Comparison of ENCODE assay signal across 22 mouse cellular contexts in genomic region chr3:153458593-153458992, GRCm38 (mm10).
DNase-seq lines count a peak whose midpoint lies in the region; ATAC-seq and TF ChIP-seq lines count a peak whose summit lies in the region.
"Had no signal": no experiment of that assay in that cellular context is flagged by ENCODE, and none has a peak within 500 bp of the region (broad histone marks: within the 10 kb centered on the region; RNA-seq: fewer than 3 reads in every experiment).

No protein-coding gene starts in this region.

- no peak overlapping the region for H3K27ac ChIP-seq in forebrain, postnatal 0 days (ENCODE audit: low read depth, low read length)
- no peak overlapping the region for H3K27ac ChIP-seq in forebrain, embryonic 15.5 days (replicated peaks)
- H3K27ac ChIP-seq in left cerebral cortex, adult 2 months, result peak overlapping the region; percentile 40; the same call in 1 of the 2 replicates
- H3K27ac ChIP-seq in midbrain, postnatal 0 days (ENCODE audit: low read depth, low read length), result 0 out of 2 replicates have a peak overlapping the region, but pooled peaks have one; percentile 26
- H3K27ac ChIP-seq: embryonic facial prominence, embryonic 12.5 days; limb, embryonic 12.5 days; liver, embryonic 12.5 days had no signal

- no peaks in the 10 kb centered on the region for H3K9me3 ChIP-seq in forebrain, postnatal 0 days (ENCODE audit: low read length)
- no peaks in the 10 kb centered on the region for H3K9me3 ChIP-seq in forebrain, embryonic 15.5 days
- H3K9me3 ChIP-seq in midbrain, postnatal 0 days (ENCODE audit: low read length), result no peaks in the 10 kb centered on the region
- H3K9me3 ChIP-seq: limb, embryonic 12.5 days had no signal

- no peak overlapping the region for H3K4me3 ChIP-seq in forebrain, postnatal 0 days (ENCODE audit: low read depth, low read length)
- no peak overlapping the region for H3K4me3 ChIP-seq in forebrain, embryonic 15.5 days
- H3K4me3 ChIP-seq in left cerebral cortex, adult 2 months, result no peak overlapping the region
- H3K4me3 ChIP-seq in midbrain, postnatal 0 days (ENCODE audit: low read depth, low read length), result no peak overlapping the region
- H3K4me3 ChIP-seq: embryonic facial prominence, embryonic 12.5 days; erythroblast, embryonic 14.5 days; limb, embryonic 12.5 days; liver, embryonic 12.5 days had no signal

- intact Hi-C loops in left cerebral cortex, adult 2 months (cut with DNase I), result no loop called here

- H3K27me3 ChIP-seq in forebrain, postnatal 0 days (ENCODE audit: insufficient read depth, low read length), result no peaks in the 10 kb centered on the region
- no peaks in the 10 kb centered on the region for H3K27me3 ChIP-seq in forebrain, embryonic 15.5 days
- no peaks in the 10 kb centered on the region for H3K27me3 ChIP-seq in midbrain, postnatal 0 days (ENCODE audit: insufficient read depth, low read length)
- H3K27me3 ChIP-seq: CH12.LX; embryonic facial prominence, embryonic 12.5 days; limb, embryonic 12.5 days; liver, embryonic 12.5 days had no signal

- H3K9ac ChIP-seq in forebrain, postnatal 0 days, result no peak overlapping the region
- no peak overlapping the region for H3K9ac ChIP-seq in forebrain, embryonic 15.5 days (replicated peaks)
- H3K9ac ChIP-seq in midbrain, postnatal 0 days (replicated peaks; ENCODE audit: low read length, poor library complexity, severe bottlenecking), result no peak overlapping the region
- H3K9ac ChIP-seq: embryonic facial prominence, embryonic 12.5 days; limb, embryonic 12.5 days; liver, embryonic 12.5 days had no signal

- H3K36me3 ChIP-seq in forebrain, postnatal 0 days (ENCODE audit: insufficient read depth), result no peaks in the 10 kb centered on the region
- H3K36me3 ChIP-seq in forebrain, embryonic 15.5 days, result no peaks in the 10 kb centered on the region
- H3K36me3 ChIP-seq in midbrain, postnatal 0 days (ENCODE audit: insufficient read depth, low read length), result no peaks in the 10 kb centered on the region
- H3K36me3 ChIP-seq: embryonic facial prominence, embryonic 12.5 days; limb, embryonic 12.5 days; liver, embryonic 12.5 days had no signal

- TF ChIP-seq CTCF in forebrain, postnatal 0 days (IDR thresholded peaks at IDR 0.05; ENCODE audit: low read depth), result no peak
- TF ChIP-seq CTCF in left cerebral cortex, adult 2 months (IDR thresholded peaks at IDR 0.05), result no peak; the same call in 1 of the 2 replicates
- TF ChIP-seq CTCF in midbrain, postnatal 0 days (IDR thresholded peaks at IDR 0.05), result peak; percentile 47

- peaks cover 7% of the 10 kb centered on the region; the same call in 1 of the 2 replicates for H3K4me1 ChIP-seq in forebrain, postnatal 0 days (ENCODE audit: insufficient read depth)
- H3K4me1 ChIP-seq in forebrain, embryonic 15.5 days, result peaks cover 9% of the 10 kb centered on the region
- no peaks in the 10 kb centered on the region for H3K4me1 ChIP-seq in midbrain, postnatal 0 days (ENCODE audit: insufficient read depth, low read length)
- H3K4me1 ChIP-seq: embryonic facial prominence, embryonic 12.5 days; limb, embryonic 12.5 days; liver, embryonic 12.5 days had no signal

- peak; percentile 77 for ATAC-seq in forebrain, postnatal 0 days
- ATAC-seq in forebrain, embryonic 15.5 days (replicated peaks), result no peak; the same call in 1 of the 2 replicates
- no peak for ATAC-seq in midbrain, postnatal 0 days (ENCODE audit: low FRiP score)
- ATAC-seq: liver, embryonic 12.5 days had no signal

- no peak overlapping the region for H3K4me2 ChIP-seq in forebrain, postnatal 0 days (ENCODE audit: low read depth)
- H3K4me2 ChIP-seq in forebrain, embryonic 15.5 days (replicated peaks), result no peak overlapping the region
- H3K4me2 ChIP-seq in midbrain, postnatal 0 days (ENCODE audit: low read depth, low read length, poor library complexity, severe bottlenecking), result no peak overlapping the region
- H3K4me2 ChIP-seq: embryonic facial prominence, embryonic 12.5 days; limb, embryonic 12.5 days; liver, embryonic 12.5 days had no signal

- WGBS in forebrain, postnatal 0 days, result 73% methylated on average over 3 of the region's 3 CpGs
- whole genome bisulfite sequencing in forebrain, embryonic 15.5 days, result 80% methylated on average over 3 of the region's 3 CpGs
- 65% methylated on average over 3 of the region's 3 CpGs for WGBS in midbrain, postnatal 0 days

- DNase-seq in forebrain, postnatal 0 days, result no peak
- DNase-seq in left cerebral cortex, adult 2 months (ENCODE audit: extremely low spot score in 1 of 2, low spot score in 2 of 2), result no peak
- no peak for DNase-seq in left cerebral cortex, adult 9 months (ENCODE audit: low spot score in 2 of 2)
- peak; percentile 32 for DNase-seq in ZHBTc4 (ENCODE audit: low read depth, low spot score)
- no peak for DNase-seq in midbrain, postnatal 0 days (ENCODE audit: low spot score)
- DNase-seq in urinary bladder, adult 2 months (ENCODE audit: low spot score), result no peak
- DNase-seq: cerebellum, adult 9-11 months; gastrocnemius, postnatal 14 days; heart, adult 18-20 months; heart, postnatal 4 days; kidney, adult 9 months; kidney, postnatal 36 days; lung, adult 2 months; lung, postnatal 36 days; right cerebral cortex, adult 18-20 months; thymus, postnatal 14 days had no signal

Comparison
In these comparisons a context has a peak if more than half of its experiments do, and no peak if none do; other contexts are left out.
1. H3K27ac ChIP-seq: peak in left cerebral cortex, adult 2 months (single experiment) and midbrain, postnatal 0 days (single experiment); none in forebrain, postnatal 0 days (single experiment) and forebrain, embryonic 15.5 days (single experiment).